Mouse (Mus musculus): ENCODE measurements around the gene Nipal1.

Gene Nipal1

GRCm38 (mm10) chr5:72647418-72647907 is at the start of gene Nipal1:
Nipal1 (plus strand) TSS chr5:72647795.
- DNase-seq: peak; percentile 61 to 64

GRCm38 (mm10) chr5:72601006-72601405 is 46.6 kb upstream of the Nipal1 start:
- peak; percentile 35 to 39 for DNase-seq

- DNase-seq: no peak
These were observed 44.5 kb upstream of the Nipal1 start for GRCm38 (mm10) chr5:72603138-72603537.

GRCm38 (mm10) chr5:72617413-72617812 is 30.2 kb upstream of the Nipal1 start:
- no peak for DNase-seq

- DNase-seq: no peak
These were observed 26.6 kb upstream of the Nipal1 start for GRCm38 (mm10) chr5:72621022-72621421.

GRCm38 (mm10) chr5:72630026-72630425 is 17.6 kb upstream of the Nipal1 start:
- no peak for DNase-seq

GRCm38 (mm10) chr5:72634791-72635271 is 12.8 kb upstream of the Nipal1 start:
- no peak for DNase-seq

- no peak for DNase-seq
These were observed 11.5 kb upstream of the Nipal1 start for GRCm38 (mm10) chr5:72636122-72636521.

- no peak for DNase-seq
These were observed 11.0 kb upstream of the Nipal1 start for GRCm38 (mm10) chr5:72636576-72636975.

GRCm38 (mm10) chr5:72640072-72640471 is 7.5 kb upstream of the Nipal1 start:
- no peak for DNase-seq

- no peak for DNase-seq
These were observed 3.9 kb upstream of the Nipal1 start for GRCm38 (mm10) chr5:72643655-72644054.

- DNase-seq: no peak
These were observed 3.4 kb upstream of the Nipal1 start, which contains the start of gene Cnga1 for GRCm38 (mm10) chr5:72644175-72644574. Cnga1 (minus strand) TSS chr5:72644275.

GRCm38 (mm10) chr5:72646131-72646530 is 1.5 kb upstream of the Nipal1 start:
- no peak for DNase-seq

- no peak for DNase-seq
These were observed 599 bp upstream of the Nipal1 start for GRCm38 (mm10) chr5:72646996-72647395.

GRCm38 (mm10) chr5:72647958-72648595 is 482 bp downstream of the Nipal1 start:
- DNase-seq: no peak

- no peak for DNase-seq
These were observed 1.6 kb downstream of the Nipal1 start for GRCm38 (mm10) chr5:72648987-72649735.

- DNase-seq: no peak
These were observed 5.6 kb downstream of the Nipal1 start for GRCm38 (mm10) chr5:72653068-72653674.

GRCm38 (mm10) chr5:72656270-72656791 is 8.7 kb downstream of the Nipal1 start:
- no peak for DNase-seq

- no peak for DNase-seq
These were observed 10.8 kb downstream of the Nipal1 start for GRCm38 (mm10) chr5:72658375-72658774.

GRCm38 (mm10) chr5:72661051-72661781 is 13.6 kb downstream of the Nipal1 start:
- DNase-seq: no peak

- DNase-seq: no peak
These were observed 16.5 kb downstream of the Nipal1 start for GRCm38 (mm10) chr5:72664126-72664525.

GRCm38 (mm10) chr5:72664854-72665253 is 17.3 kb downstream of the Nipal1 start:
- no peak for DNase-seq

- DNase-seq: peak; percentile 72 to 81
These were observed 17.7 kb downstream of the Nipal1 start for GRCm38 (mm10) chr5:72665281-72665680.

All from cerebellum, postnatal 10 days (tissue).